Mouse (Mus musculus): ENCODE measurements around the gene Nod1. TPM values are rescaled to one million over a fixed set of nuclear protein-coding genes. Genes with fewer than 3 reads are reported as not detected.

The Nod1 gene
- total and polyA plus RNA-seq, 2 experiments from 2014 or later: 4.2 to 8.3 TPM

- Histone ChIP-seq H3K4me1 (ENCODE audit: control insufficient read depth, insufficient read depth) (no peaks in the 10 kb centered on the region), H3K4me2 (ENCODE audit: low read depth, low read length) (no peak overlapping the region), H3K27me3 (ENCODE audit: control insufficient read depth, insufficient read depth, low read length) (no peaks in the 10 kb centered on the region), H3K9me3 (replicated peaks; ENCODE audit: control insufficient read depth, low read length) (no peaks in the 10 kb centered on the region), H3K4me3 (ENCODE audit: low read depth, low read length) (no peak overlapping the region), H3K36me3 (replicated peaks; ENCODE audit: control insufficient read depth, insufficient read depth, low read length) (peaks cover 22% of the 10 kb centered on the region), H3K27ac (ENCODE audit: low read depth) (no peak overlapping the region), H3K9ac (replicated peaks; ENCODE audit: low read depth, low read length) (no peak overlapping the region)
- WGBS: 93% methylated on average over 16 of the region's 16 CpGs
- no peak for ATAC-seq (ENCODE audit: insufficient read depth, low read depth)
- TF ChIP-seq CTCF (IDR thresholded peaks at IDR 0.05; ENCODE audit: low read depth) (no peak), EP300 (IDR thresholded peaks at IDR 0.05; ENCODE audit: low read depth) (no peak)
- no peak for DNase-seq (ENCODE audit: low spot score)
Observed at GRCm38 (mm10) chr6:54924538-54924937, 47.9 kb downstream of the Nod1 start.

GRCm38 (mm10) chr6:54918521-54918920 lies 53.9 kb downstream of the Nod1 start:
- DNase-seq (ENCODE audit: low spot score): no peak
- TF ChIP-seq CTCF (IDR thresholded peaks at IDR 0.05; ENCODE audit: low read depth) (no peak), EP300 (IDR thresholded peaks at IDR 0.05; ENCODE audit: low read depth) (no peak)
- Histone ChIP-seq H3K27ac (ENCODE audit: low read depth) (no peak overlapping the region), H3K4me2 (ENCODE audit: low read depth, low read length) (no peak overlapping the region), H3K36me3 (replicated peaks; ENCODE audit: control insufficient read depth, insufficient read depth, low read length) (no peaks in the 10 kb centered on the region), H3K4me1 (ENCODE audit: control insufficient read depth, insufficient read depth) (no peaks in the 10 kb centered on the region), H3K9me3 (replicated peaks; ENCODE audit: control insufficient read depth, low read length) (no peaks in the 10 kb centered on the region), H3K9ac (replicated peaks; ENCODE audit: low read depth, low read length) (no peak overlapping the region), H3K4me3 (ENCODE audit: low read depth, low read length) (no peak overlapping the region), H3K27me3 (ENCODE audit: control insufficient read depth, insufficient read depth, low read length) (no peaks in the 10 kb centered on the region)
- no peak for ATAC-seq (ENCODE audit: insufficient read depth, low read depth)
- 76% methylated on average over 5 of the region's 5 CpGs for WGBS

- no peak overlapping the region for H3K9ac ChIP-seq (replicated peaks; ENCODE audit: low read depth, low read length)
- no peak overlapping the region for H3K4me2 ChIP-seq (ENCODE audit: low read depth, low read length)
- no peaks in the 10 kb centered on the region for H3K9me3 ChIP-seq (replicated peaks; ENCODE audit: control insufficient read depth, low read length)
- WGBS: 21% methylated on average over 4 of the region's 4 CpGs
- H3K27ac ChIP-seq (ENCODE audit: low read depth): no peak overlapping the region
- H3K4me3 ChIP-seq (ENCODE audit: low read depth, low read length): no peak overlapping the region
- no peaks in the 10 kb centered on the region for H3K4me1 ChIP-seq (ENCODE audit: control insufficient read depth, insufficient read depth)
- TF ChIP-seq EP300 (IDR thresholded peaks at IDR 0.05; ENCODE audit: low read depth) (no peak), CTCF (IDR thresholded peaks at IDR 0.05; ENCODE audit: low read depth) (peak; percentile 88)
- H3K36me3 ChIP-seq (replicated peaks; ENCODE audit: control insufficient read depth, insufficient read depth, low read length): no peaks in the 10 kb centered on the region
- ATAC-seq (ENCODE audit: insufficient read depth, low read depth) (peak; percentile 73), DNase-seq (ENCODE audit: low spot score) (peak; percentile 58)
- H3K27me3 ChIP-seq (ENCODE audit: control insufficient read depth, insufficient read depth, low read length): no peaks in the 10 kb centered on the region
Observed at GRCm38 (mm10) chr6:54917523-54917922, 54.9 kb downstream of the Nod1 start.

GRCm38 (mm10) chr6:54916941-54917340 lies 55.5 kb downstream of the Nod1 start:
- 67% methylated on average over 4 of the region's 4 CpGs for WGBS
- ATAC-seq (ENCODE audit: insufficient read depth, low read depth): no peak

GRCm38 (mm10) chr6:54916163-54916562 lies 56.2 kb downstream of the Nod1 start:
- Histone ChIP-seq H3K9me3 (replicated peaks; ENCODE audit: control insufficient read depth, low read length) (no peaks in the 10 kb centered on the region), H3K4me3 (ENCODE audit: low read depth, low read length) (no peak overlapping the region), H3K4me1 (ENCODE audit: control insufficient read depth, insufficient read depth) (no peaks in the 10 kb centered on the region), H3K27me3 (ENCODE audit: control insufficient read depth, insufficient read depth, low read length) (no peaks in the 10 kb centered on the region), H3K27ac (ENCODE audit: low read depth) (no peak overlapping the region), H3K9ac (replicated peaks; ENCODE audit: low read depth, low read length) (no peak overlapping the region), H3K36me3 (replicated peaks; ENCODE audit: control insufficient read depth, insufficient read depth, low read length) (no peaks in the 10 kb centered on the region), H3K4me2 (ENCODE audit: low read depth, low read length) (no peak overlapping the region)
- ATAC-seq (ENCODE audit: insufficient read depth, low read depth) (peak; percentile 14; the same call in 1 of the 2 replicates), DNase-seq (ENCODE audit: low spot score) (no peak)
- TF ChIP-seq CTCF (IDR thresholded peaks at IDR 0.05; ENCODE audit: low read depth) (no peak), EP300 (IDR thresholded peaks at IDR 0.05; ENCODE audit: low read depth) (no peak)
- 43% methylated on average over 4 of the region's 4 CpGs for WGBS

More at GRCm38 (mm10) chr6:54916941-54917340, 55.5 kb downstream of the Nod1 start:
- Histone ChIP-seq H3K4me1 (ENCODE audit: control insufficient read depth, insufficient read depth) (no peaks in the 10 kb centered on the region), H3K4me2 (ENCODE audit: low read depth, low read length) (no peak overlapping the region), H3K9me3 (replicated peaks; ENCODE audit: control insufficient read depth, low read length) (no peaks in the 10 kb centered on the region), H3K36me3 (replicated peaks; ENCODE audit: control insufficient read depth, insufficient read depth, low read length) (no peaks in the 10 kb centered on the region), H3K27ac (ENCODE audit: low read depth) (no peak overlapping the region), H3K9ac (replicated peaks; ENCODE audit: low read depth, low read length) (no peak overlapping the region), H3K27me3 (ENCODE audit: control insufficient read depth, insufficient read depth, low read length) (no peaks in the 10 kb centered on the region), H3K4me3 (ENCODE audit: low read depth, low read length) (no peak overlapping the region)
- TF ChIP-seq EP300 (IDR thresholded peaks at IDR 0.05; ENCODE audit: low read depth): no peak
- TF ChIP-seq CTCF (IDR thresholded peaks at IDR 0.05; ENCODE audit: low read depth): no peak
- DNase-seq (ENCODE audit: low spot score): no peak

- no peaks in the 10 kb centered on the region for H3K36me3 ChIP-seq (replicated peaks; ENCODE audit: control insufficient read depth, insufficient read depth, low read length)
- no peak overlapping the region for H3K4me2 ChIP-seq (ENCODE audit: low read depth, low read length)
- H3K4me1 ChIP-seq (ENCODE audit: control insufficient read depth, insufficient read depth): no peaks in the 10 kb centered on the region
- no peak overlapping the region for H3K9ac ChIP-seq (replicated peaks; ENCODE audit: low read depth, low read length)
- H3K4me3 ChIP-seq (ENCODE audit: low read depth, low read length): no peak overlapping the region
- ATAC-seq (ENCODE audit: insufficient read depth, low read depth) (no peak), DNase-seq (ENCODE audit: low spot score) (no peak)
- WGBS: 66% methylated on average over 4 of the region's 4 CpGs
- no peak overlapping the region for H3K27ac ChIP-seq (ENCODE audit: low read depth)
- no peaks in the 10 kb centered on the region for H3K9me3 ChIP-seq (replicated peaks; ENCODE audit: control insufficient read depth, low read length)
- no peaks in the 10 kb centered on the region for H3K27me3 ChIP-seq (ENCODE audit: control insufficient read depth, insufficient read depth, low read length)
- TF ChIP-seq EP300 (IDR thresholded peaks at IDR 0.05; ENCODE audit: low read depth) (no peak), CTCF (IDR thresholded peaks at IDR 0.05; ENCODE audit: low read depth) (no peak)
Observed at GRCm38 (mm10) chr6:54914977-54915376, 57.4 kb downstream of the Nod1 start.

All from heart, postnatal 0 days (tissue).